Mouse (Mus musculus) spleen, adult 18-20 months (tissue): ENCODE data around the gene Trpc5.

Experiments used
- DNase-seq, 2 experiments: peaks; one replicate each; pipeline ENCODE4 v3.0.0; 2022; ENCODE audit warnings: mixed read lengths in 2 of 2

Gene Trpc5

DNA sequence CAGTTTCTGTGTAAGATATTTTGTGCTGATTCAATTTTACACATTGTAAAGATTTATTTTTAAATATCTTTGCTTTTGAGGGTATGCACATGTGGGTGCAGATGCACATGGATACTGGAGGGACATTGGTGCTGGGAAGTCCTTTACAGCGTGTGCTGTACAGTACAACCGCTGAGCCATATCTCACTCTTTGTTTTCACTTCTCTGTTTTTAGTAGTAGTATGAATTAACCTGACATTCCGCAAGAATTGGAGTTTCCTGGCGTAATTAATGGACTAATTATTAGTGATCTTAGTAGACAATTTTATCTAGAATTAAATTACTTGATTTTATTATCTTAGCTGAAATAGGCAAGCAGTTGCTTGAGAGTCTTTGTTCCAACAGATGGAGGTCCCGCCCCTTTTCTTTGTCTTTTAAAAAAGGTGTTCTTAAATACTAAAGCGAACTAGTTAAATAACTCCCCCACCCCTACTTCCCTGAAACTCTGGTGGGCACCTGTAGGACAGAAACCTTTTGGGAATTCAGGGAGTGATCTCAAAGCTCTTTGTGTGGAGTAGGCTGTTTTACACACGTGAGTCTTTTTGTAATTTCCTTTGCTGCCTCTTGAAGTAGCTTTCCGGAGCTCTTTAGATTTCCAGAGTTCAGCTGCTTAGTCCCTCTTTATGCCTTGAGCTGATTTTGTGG is 352.5 kb downstream of the Trpc5 start:
- DNase-seq: no peak
